Mouse (Mus musculus) CH12.LX (cell line): ENCODE data around the gene B430306N03Rik. TPM values are rescaled to one million over a fixed set of nuclear protein-coding genes. Genes with fewer than 3 reads are reported as not detected.

Experiments used
- DNase-seq: peaks from one replicate; pipeline ENCODE4 v3.0.0-alpha.2; 2013; ENCODE audit errors: extremely low read depth
- H3K27ac ChIP-seq: 2 replicates; pipeline ENCODE4 v1.5.1; 2012; ENCODE audit warnings: low read depth, mild to moderate bottlenecking, control low read depth, moderate library complexity; ENCODE audit not compliant: insufficient read depth
- H3K27me3 ChIP-seq: replicated peaks from 2 replicates; pipeline ENCODE3; 2012; ENCODE audit warnings: inconsistent platforms
- H3K36me3 ChIP-seq, 2 experiments: replicated peaks in 1 of 2; 2 replicates each; pipeline versions ENCODE3 to v1.6.1; 2012; ENCODE audit warnings: inconsistent platforms in 1 of 2, low read length in 1 of 2, mild to moderate bottlenecking in 1 of 2, mixed read lengths in 1 of 2, moderate library complexity in 1 of 2; ENCODE audit not compliant: control insufficient read depth in 1 of 2, insufficient read depth in 1 of 2
- H3K4me1 ChIP-seq, 2 experiments: 2 replicates each; pipeline ENCODE4 v1.6.1; 2012; ENCODE audit warnings: inconsistent platforms in 1 of 2, moderate library complexity in 1 of 2; ENCODE audit not compliant: insufficient read depth in 2 of 2, control insufficient read depth in 1 of 2
- H3K4me2 ChIP-seq: 2 replicates; pipeline ENCODE4 v1.6.1; 2012; ENCODE audit warnings: low read depth, mild to moderate bottlenecking, control low read depth; ENCODE audit not compliant: poor library complexity, insufficient read depth, severe bottlenecking
- H3K4me3 ChIP-seq, 3 experiments: fragments of 150-350 bp in 1 of 3; sonication (generic) in 1 of 3; replicated peaks in 1 of 3; 2 replicates each; pipeline versions ENCODE3 to v1.5.1; 2011 to 2012; ENCODE audit warnings: low read depth in 2 of 3, low read length in 2 of 3, mild to moderate bottlenecking in 2 of 3, moderate library complexity in 2 of 3, control low read depth in 1 of 3, improper control_type of control experiment in 1 of 3, inconsistent platforms in 1 of 3, mixed read lengths in 1 of 3; ENCODE audit not compliant: poor library complexity in 1 of 3
- H3K79me2 ChIP-seq: replicated peaks from 2 replicates; pipeline ENCODE4 v1.6.1; 2012; ENCODE audit warnings: mild to moderate bottlenecking, moderate library complexity; ENCODE audit not compliant: control insufficient read depth, poor library complexity, insufficient read depth, severe bottlenecking; ENCODE audit errors: extremely low read depth
- H3K9ac ChIP-seq: 2 replicates; pipeline ENCODE4 v1.6.1; 2012; ENCODE audit warnings: low read depth, mild to moderate bottlenecking, control low read depth, moderate library complexity; ENCODE audit not compliant: insufficient read depth
- H3K9me3 ChIP-seq: replicated peaks from 2 replicates; pipeline ENCODE3; 2012; ENCODE audit warnings: low read length, inconsistent platforms, mixed read lengths
- BHLHE40 ChIP-seq: IDR thresholded peaks from 2 replicates; pipeline ENCODE4 v1.6.1; 2011; ENCODE audit warnings: mild to moderate bottlenecking, low read depth, low read length, improper control_type of control experiment
- CHD2 ChIP-seq: IDR thresholded peaks from 2 replicates; pipeline ENCODE4 v1.6.1; 2011; ENCODE audit warnings: low read length, improper control_type of control experiment
- CTCF ChIP-seq, 2 experiments: IDR thresholded peaks in 1 of 2; conservative IDR thresholded peaks in 1 of 2; 2 replicates each; pipeline ENCODE4 v1.5.1; 2011 to 2012; ENCODE audit warnings: low read depth in 2 of 2, low read length in 2 of 2, improper control_type of control experiment in 1 of 2, inconsistent platforms in 1 of 2, mild to moderate bottlenecking in 1 of 2, moderate library complexity in 1 of 2
- E2F4 ChIP-seq: IDR thresholded peaks from 2 replicates; pipeline ENCODE4 v1.6.1; 2011; ENCODE audit warnings: low read depth, low read length, improper control_type of control experiment; ENCODE audit not compliant: insufficient replicate concordance
- ELF1 ChIP-seq: IDR thresholded peaks from 2 replicates; pipeline ENCODE4 v1.6.1; 2014; ENCODE audit warnings: low read depth, mild to moderate bottlenecking, inconsistent platforms, low read length, improper control_type of control experiment
- EP300 ChIP-seq: IDR thresholded peaks from 2 replicates; pipeline ENCODE4 v1.6.1; 2011; ENCODE audit warnings: low read length, improper control_type of control experiment
- ETS1 ChIP-seq: conservative IDR thresholded peaks from 2 replicates; pipeline ENCODE4 v1.6.1; 2012; ENCODE audit warnings: low read depth, mild to moderate bottlenecking, inconsistent platforms, low read length, improper control_type of control experiment, moderate library complexity
- GABPA ChIP-seq: IDR thresholded peaks from 2 replicates; pipeline ENCODE4 v1.6.1; 2012; ENCODE audit warnings: low read depth, low read length, improper control_type of control experiment, inconsistent platforms; ENCODE audit not compliant: insufficient replicate concordance
- IRF4 ChIP-seq: IDR thresholded peaks from 2 replicates; pipeline ENCODE4 v1.6.1; 2014; ENCODE audit warnings: low read depth, mild to moderate bottlenecking, inconsistent platforms, low read length, improper control_type of control experiment
- JUN ChIP-seq: IDR thresholded peaks from 2 replicates; pipeline ENCODE4 v1.6.1; 2011; ENCODE audit warnings: low read depth, mild to moderate bottlenecking, low read length, improper control_type of control experiment, moderate library complexity; ENCODE audit not compliant: insufficient read depth
- JUND ChIP-seq: conservative IDR thresholded peaks from 2 replicates; pipeline ENCODE4 v1.6.1; 2011; ENCODE audit warnings: low read depth, low read length, improper control_type of control experiment
- KAT2A ChIP-seq: IDR thresholded peaks from 2 replicates; pipeline ENCODE4 v1.6.1; 2012; ENCODE audit warnings: low read length, improper control_type of control experiment, inconsistent platforms; ENCODE audit not compliant: insufficient replicate concordance
- MAFK ChIP-seq: IDR thresholded peaks from 2 replicates; pipeline ENCODE4 v1.6.1; 2011; ENCODE audit warnings: low read length, improper control_type of control experiment; ENCODE audit not compliant: insufficient replicate concordance
- MAX ChIP-seq: IDR thresholded peaks from 2 replicates; pipeline ENCODE4 v1.6.1; 2011; ENCODE audit warnings: low read length, improper control_type of control experiment
- MAZ ChIP-seq: IDR thresholded peaks from 2 replicates; pipeline ENCODE4 v1.6.1; 2012; ENCODE audit warnings: low read depth, mild to moderate bottlenecking, inconsistent platforms, low read length, improper control_type of control experiment, moderate library complexity
- MEF2A ChIP-seq: IDR thresholded peaks from 2 replicates; pipeline ENCODE4 v1.6.1; 2014; ENCODE audit warnings: low read depth, mild to moderate bottlenecking, inconsistent platforms, low read length, improper control_type of control experiment, borderline replicate concordance
- MXI1 ChIP-seq: IDR thresholded peaks from 2 replicates; pipeline ENCODE4 v1.6.1; 2011; ENCODE audit warnings: mild to moderate bottlenecking, low read depth, low read length, improper control_type of control experiment
- NELFE ChIP-seq: IDR thresholded peaks from 2 replicates; pipeline ENCODE4 v1.6.1; 2011; ENCODE audit warnings: low read depth, low read length, improper control_type of control experiment
- NRF1 ChIP-seq: IDR thresholded peaks from 2 replicates; pipeline ENCODE4 v1.6.1; 2014; ENCODE audit warnings: low read depth, mild to moderate bottlenecking, inconsistent platforms, low read length, improper control_type of control experiment, moderate library complexity
- POLR2AphosphoS2 ChIP-seq: IDR thresholded peaks from 2 replicates; pipeline ENCODE4 v1.6.1; 2011; ENCODE audit warnings: low read depth, low read length, improper control_type of control experiment
- RCOR1 ChIP-seq: conservative IDR thresholded peaks from 2 replicates; pipeline ENCODE4 v1.6.1; 2012; ENCODE audit warnings: low read depth, mild to moderate bottlenecking, inconsistent platforms, low read length, improper control_type of control experiment
- SIN3A ChIP-seq: IDR thresholded peaks from 2 replicates; pipeline ENCODE4 v1.6.1; 2012; ENCODE audit warnings: low read length, improper control_type of control experiment, inconsistent platforms
- SMC3 ChIP-seq: IDR thresholded peaks from 2 replicates; pipeline ENCODE4 v1.6.1; 2011; ENCODE audit warnings: low read depth, low read length, improper control_type of control experiment
- TBP ChIP-seq: conservative IDR thresholded peaks from 2 replicates; pipeline ENCODE4 v1.6.1; 2011; ENCODE audit warnings: low read depth, low read length, improper control_type of control experiment
- TCF12 ChIP-seq: IDR thresholded peaks from 2 replicates; pipeline ENCODE4 v1.6.1; 2014; ENCODE audit warnings: low read depth, mild to moderate bottlenecking, inconsistent platforms, low read length, improper control_type of control experiment
- UBTF ChIP-seq: IDR thresholded peaks from 2 replicates; pipeline ENCODE4 v1.6.1; 2012; ENCODE audit warnings: low read depth, mild to moderate bottlenecking, inconsistent platforms, low read length, improper control_type of control experiment, moderate library complexity
- USF1 ChIP-seq: IDR thresholded peaks from 2 replicates; pipeline ENCODE4 v1.6.1; 2014; ENCODE audit warnings: low read depth, mild to moderate bottlenecking, inconsistent platforms, low read length, improper control_type of control experiment
- ZC3H11A ChIP-seq: IDR thresholded peaks from 2 replicates; pipeline ENCODE4 v1.6.1; 2012; ENCODE audit warnings: low read depth, mild to moderate bottlenecking, inconsistent platforms, low read length, improper control_type of control experiment
- ZKSCAN1 ChIP-seq: IDR thresholded peaks from 2 replicates; pipeline ENCODE4 v1.6.1; 2012; ENCODE audit warnings: low read depth, inconsistent platforms, low read length, improper control_type of control experiment, borderline replicate concordance
- ZMIZ1 ChIP-seq: IDR thresholded peaks from 2 replicates; pipeline ENCODE4 v1.6.1; 2012; ENCODE audit warnings: low read depth, mild to moderate bottlenecking, inconsistent platforms, low read length, improper control_type of control experiment
- ZNF384 ChIP-seq: IDR thresholded peaks from 2 replicates; pipeline ENCODE4 v1.6.1; 2012; ENCODE audit warnings: low read depth, low read length, improper control_type of control experiment, inconsistent platforms
- dilution Hi-C: fragments of 300-500 bp; cut with MboI; formaldehyde crosslinking; loops from 2 replicates; pipeline ENCODE4 v1.14.3; 2020; ENCODE audit warnings: low sequenced_read_pairs; ENCODE audit not compliant: extremely low pct_unique_long_range_greater_than_20kb, extremely low pct_ligation_motif_present
- in situ Hi-C: fragments of 300-500 bp; cut with MboI; formaldehyde crosslinking; loops from 3 replicates; pipeline ENCODE4 v1.14.3; 2019; ENCODE audit warnings: low sequenced_read_pairs, low pct_ligation_motif_present, low pct_unique_long_range_greater_than_20kb, mixed read lengths
- polyA plus RNA-seq: library from polyadenylated mRNA; unstranded; fragments of >175 nt; gene quantifications from 2 replicates; pipeline ENCODE4 v1.2.1, GENCODE M21; 2012; ENCODE audit warnings: low read depth; ENCODE audit not compliant: insufficient read length
- total RNA-seq, 2 experiments: library from RNA; depleted of rRNA; stranded (reverse); fragments of 300-350 nt in 1 of 2; fragments of >200 nt in 1 of 2; gene quantifications; 2 replicates each; pipeline ENCODE4 v1.2.3; 2012 to 2014

The B430306N03Rik gene
- total and polyA plus RNA-seq, 3 experiments: 0.08 to 1.0 (median 0.21) TPM

DNA sequence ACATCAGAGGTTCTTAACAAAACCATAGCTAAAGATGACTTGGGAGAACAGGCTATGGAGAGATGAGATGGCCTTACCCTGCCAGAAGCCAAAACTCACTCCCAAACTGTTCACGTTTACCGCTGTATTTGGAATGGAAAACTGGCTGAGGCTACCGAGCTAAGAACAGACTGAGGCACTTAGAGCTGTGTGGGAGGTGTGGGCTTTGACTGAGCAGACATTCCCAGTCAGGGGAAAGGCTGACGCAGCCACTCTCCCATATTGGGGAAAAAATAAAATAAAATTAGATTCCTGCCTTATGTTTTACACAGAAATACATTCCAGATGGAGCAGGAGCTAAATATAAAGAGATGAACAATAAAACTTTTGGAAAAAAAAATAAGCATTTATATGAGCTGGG lies 10.7 kb downstream of the B430306N03Rik start:
- TF ChIP-seq KAT2A (no peak), CTCF (conservative IDR thresholded peaks at IDR 0.05 in 1 of 2, IDR thresholded peaks at IDR 0.05 in 1 of 2; ENCODE audit: low read depth in 2 of 2, low read length in 2 of 2) (no peak), ZMIZ1 (no peak), JUND (no peak), TCF12 (no peak), NRF1 (no peak), MEF2A (no peak), POLR2AphosphoS2 (no peak), GABPA (no peak), TBP (no peak), IRF4 (no peak), MAZ (no peak), SMC3 (no peak), NELFE (no peak), RCOR1 (no peak), CHD2 (no peak), BHLHE40 (no peak), UBTF (no peak), EP300 (no peak), MXI1 (no peak)
- dilution Hi-C loops: no loop called here
- in situ Hi-C loops: no loop called here
- Histone ChIP-seq H3K27ac (no peak overlapping the region), H3K4me1 (peaks cover 3 to 18% of the 10 kb centered on the region in 2 experiments; a peak in 3 of 4 replicates), H3K36me3 (peaks cover 0 to 7% of the 10 kb centered on the region in 2 experiments), H3K4me3 (no peak overlapping the region), H3K27me3 (peaks cover 8% of the 10 kb centered on the region), H3K79me2 (no peaks in the 10 kb centered on the region), H3K9me3 (no peaks in the 10 kb centered on the region), H3K9ac (no peak overlapping the region), H3K4me2 (no peak overlapping the region)
- DNase-seq: no peak

DNA sequence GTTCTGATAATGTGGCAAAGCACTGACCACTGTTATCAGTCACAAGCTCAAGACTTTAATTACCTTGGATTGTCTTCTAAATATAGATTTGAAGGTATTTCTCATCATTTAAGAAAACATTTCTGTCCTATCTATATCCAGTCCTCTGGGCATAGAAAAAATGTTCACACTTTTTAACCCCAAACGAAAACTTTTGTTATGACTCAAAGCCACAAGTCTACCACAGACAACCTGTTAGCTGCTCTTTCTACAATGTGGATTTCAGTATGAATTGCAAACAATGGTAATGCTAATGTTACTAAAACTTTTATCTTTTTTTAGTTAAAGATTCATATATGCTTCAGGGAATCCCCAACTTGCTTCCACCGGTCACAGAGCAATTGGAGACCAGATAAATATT lies 16.6 kb downstream of the B430306N03Rik start:
- Histone ChIP-seq H3K27me3 (peaks cover 8% of the 10 kb centered on the region), H3K4me2 (no peak overlapping the region; the same call in 1 of the 2 replicates), H3K9me3 (no peaks in the 10 kb centered on the region), H3K9ac (no peak overlapping the region), H3K36me3 (no peaks in the 10 kb centered on the region), H3K27ac (no peak overlapping the region), H3K79me2 (no peaks in the 10 kb centered on the region), H3K4me3 (no peak overlapping the region), H3K4me1 (peaks cover 4 to 29% of the 10 kb centered on the region in 2 experiments; a peak in 3 of 4 replicates)
- in situ Hi-C loops (loop anchor here (10.0 kb wide), 2 partner anchors 48 to 218 kb away; no protein-coding TSS in a partner anchor), dilution Hi-C loops (no loop called here)
- peak; percentile 67 for DNase-seq
- no peak; the same call in 1 of the 2 replicates for TF ChIP-seq RCOR1
- TF ChIP-seq ELF1: no peak
- no peak for TF ChIP-seq GABPA
- no peak for TF ChIP-seq SIN3A
- TF ChIP-seq JUN: peak; percentile 77; the same call in 1 of the 2 replicates
- TF ChIP-seq EP300: peak; percentile 93
- no peak for TF ChIP-seq MXI1
- no peak for TF ChIP-seq SMC3
- no peak for TF ChIP-seq USF1
- TF ChIP-seq ZC3H11A: no peak
- peak; percentile 85 for TF ChIP-seq MAFK
- TF ChIP-seq MAX: no peak
- TF ChIP-seq BHLHE40: peak; percentile 84
- TF ChIP-seq ETS1: peak; percentile 74
- TF ChIP-seq ZKSCAN1: no peak
- TF ChIP-seq MEF2A: peak; percentile 84
- TF ChIP-seq JUND: peak; percentile 95
- no peak for TF ChIP-seq NRF1
- no peak for TF ChIP-seq E2F4
- peak; percentile 91 for TF ChIP-seq ZNF384
- TF ChIP-seq ZMIZ1: no peak
- TF ChIP-seq IRF4: peak; percentile 95
